Mouse (Mus musculus) ES-E14 (cell line): Measurements from ENCODE around the gene Asphd2. TPM values are rescaled to one million over a fixed set of nuclear protein-coding genes. Genes with fewer than 3 reads are reported as not detected.

Experiments used
- DNase-seq: peaks from one replicate; pipeline ENCODE4 v3.0.0-alpha.2; 2013; ENCODE audit warnings: low read depth, low spot score
- H3K27ac ChIP-seq: 2 replicates; pipeline ENCODE4 v1.5.1; 2012; ENCODE audit warnings: low read depth, mild to moderate bottlenecking, low read length, moderate library complexity, mixed read lengths; ENCODE audit not compliant: poor library complexity, insufficient read depth, severe bottlenecking
- H3K36me3 ChIP-seq: 2 replicates; pipeline ENCODE4 v1.6.1; 2012; ENCODE audit warnings: mild to moderate bottlenecking, low read length, moderate library complexity, mixed read lengths; ENCODE audit not compliant: control insufficient read depth, poor library complexity, insufficient read depth, severe bottlenecking
- H3K4me1 ChIP-seq, 2 experiments: fragments of 150-350 bp in 1 of 2; sonication (generic) in 1 of 2; 2 replicates each; pipeline ENCODE4 v1.6.1; 2012; ENCODE audit warnings: low read length in 2 of 2, mild to moderate bottlenecking in 1 of 2, mixed read lengths in 1 of 2; ENCODE audit not compliant: control insufficient read depth in 2 of 2, insufficient read depth in 2 of 2, poor library complexity in 1 of 2
- H3K4me3 ChIP-seq, 2 experiments: fragments of 150-350 bp in 1 of 2; sonication (generic) in 1 of 2; 2 replicates each; pipeline ENCODE4 v1.5.1; 2012; ENCODE audit warnings: low read length in 2 of 2, low read depth in 1 of 2, mild to moderate bottlenecking in 1 of 2, mixed read lengths in 1 of 2; ENCODE audit not compliant: insufficient read depth in 1 of 2, poor library complexity in 1 of 2, severe bottlenecking in 1 of 2
- H3K9ac ChIP-seq: 2 replicates; pipeline ENCODE4 v1.6.1; 2012; ENCODE audit warnings: low read depth, mild to moderate bottlenecking, low read length, mixed read lengths; ENCODE audit not compliant: poor library complexity, insufficient read depth, severe bottlenecking
- H3K9me3 ChIP-seq: fragments of 150-350 bp; sonication (generic); 2 replicates; pipeline ENCODE4 v1.6.1; 2012; ENCODE audit warnings: low read depth, mild to moderate bottlenecking, low read length; ENCODE audit not compliant: control insufficient read depth, insufficient read depth
- CHD2 ChIP-seq: IDR thresholded peaks from 2 replicates; pipeline ENCODE4 v1.6.1; 2014; ENCODE audit warnings: mild to moderate bottlenecking, low read depth, low read length, inconsistent platforms
- HCFC1 ChIP-seq: IDR thresholded peaks from 2 replicates; pipeline ENCODE4 v1.6.1; 2012; ENCODE audit warnings: low read length, inconsistent platforms, borderline replicate concordance; ENCODE audit not compliant: insufficient read depth
- MAFK ChIP-seq: IDR thresholded peaks from 2 replicates; pipeline ENCODE4 v1.6.1; 2014; ENCODE audit warnings: mild to moderate bottlenecking, low read depth, low read length, inconsistent platforms; ENCODE audit not compliant: insufficient read depth
- ZC3H11A ChIP-seq: IDR thresholded peaks from 2 replicates; pipeline ENCODE4 v1.6.1; 2012; ENCODE audit warnings: low read depth, mild to moderate bottlenecking, inconsistent platforms, low read length, borderline replicate concordance
- ZNF384 ChIP-seq: IDR thresholded peaks from 2 replicates; pipeline ENCODE4 v1.6.1; 2012; ENCODE audit warnings: low read depth, low read length, inconsistent platforms
- in situ Hi-C, 2 experiments: fragments of 600-800 bp; cut with MboI; formaldehyde crosslinking; loops; one replicate each; pipeline ENCODE4 v1.15.1; 2025; ENCODE audit warnings: low sequenced_read_pairs in 2 of 2, inconsistent platforms in 1 of 2; ENCODE audit not compliant: unreplicated experiment in 2 of 2
- total RNA-seq: library from RNA; depleted of rRNA; stranded (reverse); fragments of 300-350 nt; gene quantifications from 2 replicates; pipeline ENCODE4 v1.2.3, GENCODE M21; 2012

The Asphd2 gene
- total RNA-seq, 1 experiment, result 4.6 TPM

- DNase-seq, result no peak
- Histone ChIP-seq H3K4me3 (no peak overlapping the region), H3K27ac (no peak overlapping the region), H3K9me3 (no peaks in the 10 kb centered on the region), H3K9ac (no peak overlapping the region), H3K4me1 (no peaks in the 10 kb centered on the region), H3K36me3 (peaks cover 20% of the 10 kb centered on the region)
- in situ Hi-C loops, result loop anchor here in 1 of 2 experiments (25.0 kb wide), 1 partner anchor 109 kb away; no protein-coding TSS in a partner anchor
- TF ChIP-seq ZNF384 (no peak), MAFK (no peak), ZC3H11A (no peak), CHD2 (no peak), HCFC1 (no peak)
These were observed 48.3 kb downstream of the Asphd2 start for GRCm38 (mm10) chr5:112346211-112346965.

GRCm38 (mm10) chr5:112344092-112344960, 50.3 kb downstream of the Asphd2 start:
- Histone ChIP-seq H3K4me1 (no peaks in the 10 kb centered on the region), H3K36me3 (peaks cover 15% of the 10 kb centered on the region), H3K4me3 (no peak overlapping the region), H3K9me3 (no peaks in the 10 kb centered on the region), H3K27ac (no peak overlapping the region), H3K9ac (no peak overlapping the region)
- no peak for DNase-seq
- no peak for TF ChIP-seq CHD2
- TF ChIP-seq ZC3H11A, result no peak
- TF ChIP-seq HCFC1, result no peak
- TF ChIP-seq ZNF384, result no peak
- TF ChIP-seq MAFK, result no peak
- in situ Hi-C loops, result loop anchor here in 1 of 2 experiments (25.0 kb wide), 1 partner anchor 107 kb away; no protein-coding TSS in a partner anchor

GRCm38 (mm10) chr5:112343205-112343595, 51.5 kb downstream of the Asphd2 start:
- Histone ChIP-seq H3K4me3 (peak overlapping the region; percentile 81 to 94), H3K27ac (no peak overlapping the region), H3K9me3 (no peaks in the 10 kb centered on the region), H3K36me3 (peaks cover 17% of the 10 kb centered on the region), H3K9ac (peak overlapping the region; percentile 81), H3K4me1 (no peaks in the 10 kb centered on the region)
- in situ Hi-C loops, result loop anchor here in 1 of 2 experiments (25.0 kb wide), 1 partner anchor 106 kb away; no protein-coding TSS in a partner anchor
- no peak for DNase-seq
- TF ChIP-seq MAFK (no peak), ZNF384 (no peak), CHD2 (no peak), ZC3H11A (no peak), HCFC1 (no peak)

- H3K36me3 ChIP-seq, result peaks cover 21% of the 10 kb centered on the region
- peak within 1 kb of the TSS; percentile 82 for H3K9ac ChIP-seq
- peak within 1 kb of the TSS; percentile 81 to 94 for H3K4me3 ChIP-seq
- no peak for DNase-seq
- no peak for TF ChIP-seq MAFK
- no peak for TF ChIP-seq ZNF384
- peak; percentile 75; the same call in 1 of the 2 replicates for TF ChIP-seq HCFC1
- no peak for TF ChIP-seq CHD2
- H3K4me1 ChIP-seq, result no peaks in the 10 kb centered on the region
- in situ Hi-C loops, result loop anchor here in 1 of 2 experiments (25.0 kb wide), 1 partner anchor 105 kb away; no protein-coding TSS in a partner anchor
- no peaks in the 10 kb centered on the region for H3K9me3 ChIP-seq
- no peak within 1 kb of the TSS for H3K27ac ChIP-seq
These were observed 52.0 kb downstream of the Asphd2 start, which contains the start of the genes Srrd and Hps4 for GRCm38 (mm10) chr5:112342463-112343204. Gene Srrd, minus strand, starts transcription at chr5:112343040. Gene Hps4, plus strand, starts transcription at chr5:112343083.
